ENCODE assay signal across 30 mouse cellular contexts in the genomic region with DNA sequence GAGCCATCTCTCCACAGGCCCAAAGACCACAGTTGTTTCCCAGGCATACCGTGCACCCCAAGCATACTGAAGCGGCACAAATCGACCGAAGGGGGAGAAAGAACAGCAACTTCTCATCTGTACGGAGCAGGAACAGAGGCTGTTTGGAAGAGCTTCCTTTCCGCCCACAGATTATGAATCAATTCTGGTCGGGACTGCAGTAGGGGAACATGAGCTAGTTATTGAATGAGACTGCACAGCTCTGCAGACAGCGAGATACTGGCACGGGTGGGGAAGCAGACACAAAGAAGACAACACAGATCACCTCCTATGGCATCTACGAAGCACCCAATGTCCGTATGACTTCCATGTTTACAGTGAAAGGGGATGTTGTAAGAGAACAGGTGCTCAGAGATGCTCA. TPM values are rescaled to one million over a fixed set of nuclear protein-coding genes. Genes with fewer than 3 reads are reported as not detected.
DNase-seq lines count a peak whose midpoint lies in the region; ATAC-seq and TF ChIP-seq lines count a peak whose summit lies in the region.
"Had no signal": no experiment of that assay in that cellular context is flagged by ENCODE, and none has a peak within 500 bp of the region (broad histone marks: within the 10 kb centered on the region; RNA-seq: fewer than 3 reads in every experiment).

No protein-coding gene starts in this region.

- intact Hi-C loops in left cerebral cortex, adult 2 months (cut with DNase I) = no loop called here

- no peak for DNase-seq in frontal cortex, postnatal 10 days (ENCODE audit: low spot score in 2 of 2)
- DNase-seq in left cerebral cortex, adult 2 months (ENCODE audit: extremely low spot score in 1 of 2, low spot score in 2 of 2) = no peak
- no peak for DNase-seq in left cerebral cortex, adult 11 months (ENCODE audit: low spot score)
- no peak for DNase-seq in lung, postnatal 14 days
- DNase-seq: adrenal gland, adult 8-10 months; B cell, adult 2 months; cerebellum, adult 11 months; cerebellum, postnatal 10 days; heart, postnatal 14 days; kidney, adult 2 months; kidney, postnatal 36 days; left cerebral cortex, postnatal 4 days; liver, postnatal 0 days; lung, postnatal 4 days; midbrain, embryonic 14.5 days; retina, postnatal 1 day; right cerebral cortex, postnatal 25 days; spleen, adult 18-20 months; thymus, postnatal 14 days had no signal

- peaks cover 42% of the 10 kb centered on the region for H3K4me1 ChIP-seq in cortical plate, adult 2 months (ENCODE audit: control insufficient read depth, insufficient read depth, low read length)

- H3K4me3 ChIP-seq in left cerebral cortex, adult 2 months = no peak overlapping the region
- H3K4me3 ChIP-seq in cortical plate, adult 2 months (ENCODE audit: insufficient read depth, low read length) = no peak overlapping the region
- H3K4me3 ChIP-seq: erythroblast, embryonic 14.5 days; heart, embryonic 13.5 days; hindbrain, embryonic 10.5 days; intestine, embryonic 15.5 days; liver, embryonic 12.5 days had no signal

- ATAC-seq in frontal cortex, adult (ENCODE audit: low TSS enrichment) = peak; percentile 51
- ATAC-seq in megakaryocyte, adult 5-6 weeks (ENCODE audit: poor library complexity, severe bottlenecking) = no peak
- ATAC-seq: activated CD4-positive, CD25-positive, alpha-beta regulatory T cell, adult 4 months; hindbrain, embryonic 16.5 days; intestine, embryonic 15.5 days; liver, embryonic 12.5 days; liver, postnatal 0 days had no signal

- TF ChIP-seq POLR2A in cortical plate, adult 2 months (IDR thresholded peaks at IDR 0.05; ENCODE audit: extremely low read depth, insufficient read depth, low read length) = peak; percentile 54; the same call in 1 of the 2 replicates

- peak overlapping the region; percentile 73 for H3K27ac ChIP-seq in left cerebral cortex, adult 2 months
- H3K27ac ChIP-seq in cortical plate, adult 2 months (ENCODE audit: insufficient read depth, low read length) = peak overlapping the region; percentile 69
- H3K27ac ChIP-seq: heart, embryonic 13.5 days; intestine, embryonic 15.5 days; liver, embryonic 12.5 days had no signal

- TF ChIP-seq CTCF in left cerebral cortex, adult 2 months (IDR thresholded peaks at IDR 0.05) = no peak
- no peak for TF ChIP-seq CTCF in cortical plate, adult 2 months (IDR thresholded peaks at IDR 0.05; ENCODE audit: extremely low read depth, insufficient read depth, low read length)

RNA-seq across cellular contexts. Expression of gene Coro2b, which starts 8.3 kb away (rescaled TPM):
- total RNA-seq in left cerebral cortex, adult 2 months (2021) = 100 to 1,000 TPM; 178 to 185 TPM
- polyA plus RNA-seq in cortical plate, adult 2 months (2012; rRNA removed) = 130 and 131 TPM in 2 replicates
- 0.11 and 0.18 TPM in 2 replicates for total RNA-seq in megakaryocyte, adult 5-6 weeks (2015)
- 0.22 TPM in 1 of 2 replicates, not detected in the other for total RNA-seq in megakaryocyte, adult 5-6 weeks (2017)
- total RNA-seq: monocyte, adult 5-6 weeks had no signal
- polyA plus RNA-seq: erythroblast, embryonic 14.5 days had no signal

Comparison
In these comparisons a context has a peak if more than half of its experiments do, and no peak if none do; other contexts are left out.
1. RNA of gene Coro2b, which starts 8.3 kb away (total RNA-seq): 178 to 185 TPM in left cerebral cortex, adult 2 months; 0.11 to 0.22 TPM in megakaryocyte, adult 5-6 weeks; every median in the first group is over 100 times any median in the second.